Mouse (Mus musculus): ENCODE measurements around the gene Zfp646.
A peak's percentile ranks its signal among the peaks of the same experiment; 100 is the strongest.
"Not testable (repeated sequence)": the region's sequence is repeated elsewhere in the genome, so short reads cannot be mapped to it uniquely, and the experiment has no call there.

Gene Zfp646

GRCm38 (mm10) chr7:127880431-127880830 lies 4.4 kb downstream of the Zfp646 start:
- no peak for DNase-seq (ENCODE audit: low spot score in 2 of 2)

- no peak for DNase-seq (ENCODE audit: low spot score in 2 of 2)
Observed at GRCm38 (mm10) chr7:127885951-127886350, 9.9 kb downstream of the Zfp646 start.

GRCm38 (mm10) chr7:127886551-127886950 lies 10.5 kb downstream of the Zfp646 start:
- no peak for DNase-seq (ENCODE audit: low spot score in 2 of 2)

- no peak for DNase-seq (ENCODE audit: low spot score in 2 of 2)
Observed at GRCm38 (mm10) chr7:127887191-127887590, 11.2 kb downstream of the Zfp646 start.

- no peak for DNase-seq (ENCODE audit: low spot score in 2 of 2)
Observed at GRCm38 (mm10) chr7:127887781-127888180, 11.8 kb downstream of the Zfp646 start.

- DNase-seq (ENCODE audit: low spot score in 2 of 2) = no peak
Observed at GRCm38 (mm10) chr7:127888821-127889220, 12.8 kb downstream of the Zfp646 start.

GRCm38 (mm10) chr7:127890798-127891197 lies 14.8 kb downstream of the Zfp646 start, which contains the start of gene Prss53:
TSS of gene Prss53 (minus strand) at chr7:127890970.
- DNase-seq (ENCODE audit: low spot score in 2 of 2) = no peak

GRCm38 (mm10) chr7:127894480-127894879 lies 18.5 kb downstream of the Zfp646 start:
- DNase-seq (ENCODE audit: low spot score in 2 of 2) = no peak

GRCm38 (mm10) chr7:127895442-127895841 lies 19.4 kb downstream of the Zfp646 start, which contains the start of the genes Gm21974 and Vkorc1:
TSS of gene Gm21974 (minus strand) at chr7:127895454.
TSS of gene Vkorc1 (minus strand) at chr7:127895617.
- peak; percentile 92 to 94 for DNase-seq (ENCODE audit: low spot score in 2 of 2)

GRCm38 (mm10) chr7:127895891-127896290 lies 19.9 kb downstream of the Zfp646 start:
- not testable (repeated sequence) for DNase-seq (ENCODE audit: low spot score in 2 of 2)

GRCm38 (mm10) chr7:127896384-127896783 lies 20.4 kb downstream of the Zfp646 start:
- peak; percentile 80 to 92 for DNase-seq (ENCODE audit: low spot score in 2 of 2)

- DNase-seq (ENCODE audit: low spot score in 2 of 2) = no peak
Observed at GRCm38 (mm10) chr7:127897542-127897941, 21.5 kb downstream of the Zfp646 start.

GRCm38 (mm10) chr7:127898179-127898956 lies 22.3 kb downstream of the Zfp646 start:
- DNase-seq (ENCODE audit: low spot score in 2 of 2) = peak in 1 of 2 experiments; percentile 49

- DNase-seq (ENCODE audit: low spot score in 2 of 2) = no peak
Observed at GRCm38 (mm10) chr7:127899997-127900396, 24.0 kb downstream of the Zfp646 start.

- no peak for DNase-seq (ENCODE audit: low spot score in 2 of 2)
Observed at GRCm38 (mm10) chr7:127901772-127902171, 25.8 kb downstream of the Zfp646 start.

- peak; percentile 75 to 89 for DNase-seq (ENCODE audit: low spot score in 2 of 2)
Observed at GRCm38 (mm10) chr7:127903971-127904796, 28.2 kb downstream of the Zfp646 start, which contains the start of gene Bckdk. TSS of gene Bckdk (plus strand) at chr7:127904082.

GRCm38 (mm10) chr7:127907939-127908338 lies 31.9 kb downstream of the Zfp646 start:
- no peak for DNase-seq (ENCODE audit: low spot score in 2 of 2)

GRCm38 (mm10) chr7:127908656-127909055 lies 32.6 kb downstream of the Zfp646 start:
- no peak for DNase-seq (ENCODE audit: low spot score in 2 of 2)

GRCm38 (mm10) chr7:127912190-127912871 lies 36.3 kb downstream of the Zfp646 start, which contains the start of gene Kat8:
TSS of gene Kat8 (plus strand) at chr7:127912516.
- peak; percentile 84 to 91 for DNase-seq (ENCODE audit: low spot score in 2 of 2)

GRCm38 (mm10) chr7:127912938-127913337 lies 36.9 kb downstream of the Zfp646 start:
- no peak for DNase-seq (ENCODE audit: low spot score in 2 of 2)

GRCm38 (mm10) chr7:127915293-127915692 lies 39.3 kb downstream of the Zfp646 start:
- no peak for DNase-seq (ENCODE audit: low spot score in 2 of 2)

- DNase-seq (ENCODE audit: low spot score in 2 of 2) = peak; percentile 69 to 83
Observed at GRCm38 (mm10) chr7:127918203-127918602, 42.2 kb downstream of the Zfp646 start.
